Mouse (Mus musculus) liver, adult (tissue): ENCODE measurements around the gene Ednrb.

Experiments used
- GATA4 ChIP-seq: IDR thresholded peaks from 2 replicates; pipeline ENCODE4 v1.6.1; 2014; ENCODE audit warnings: mild to moderate bottlenecking, low read length; ENCODE audit not compliant: insufficient replicate concordance

Gene Ednrb

GRCm38 (mm10) chr14:103838887-103839286 lies 5.3 kb downstream of the Ednrb start:
- no peak for TF ChIP-seq GATA4

GRCm38 (mm10) chr14:103834589-103834988 lies 9.6 kb downstream of the Ednrb start:
- no peak for TF ChIP-seq GATA4

- no peak for TF ChIP-seq GATA4
Observed at GRCm38 (mm10) chr14:103834147-103834546, 10.1 kb downstream of the Ednrb start.

DNA sequence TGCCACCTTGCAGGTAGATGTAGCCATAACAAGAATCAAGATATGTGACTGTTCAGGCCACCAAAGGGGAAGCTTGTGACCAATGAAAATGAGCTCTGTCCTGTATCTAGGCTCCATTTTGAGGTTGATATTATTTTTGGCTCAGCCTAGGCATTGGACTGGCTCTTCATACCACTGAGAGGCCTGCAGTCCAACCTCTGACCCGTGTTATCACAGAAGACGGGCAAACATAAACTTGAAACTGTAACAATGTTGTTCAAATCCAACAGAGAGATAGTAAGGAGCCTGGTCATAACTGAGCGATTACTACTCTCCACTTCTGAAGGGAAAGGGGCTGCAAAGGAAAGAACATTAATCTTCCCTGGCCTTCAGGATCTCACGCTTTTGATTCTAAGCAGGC lies 11.7 kb downstream of the Ednrb start:
- peak; percentile 40; the same call in 1 of the 2 replicates for TF ChIP-seq GATA4

DNA sequence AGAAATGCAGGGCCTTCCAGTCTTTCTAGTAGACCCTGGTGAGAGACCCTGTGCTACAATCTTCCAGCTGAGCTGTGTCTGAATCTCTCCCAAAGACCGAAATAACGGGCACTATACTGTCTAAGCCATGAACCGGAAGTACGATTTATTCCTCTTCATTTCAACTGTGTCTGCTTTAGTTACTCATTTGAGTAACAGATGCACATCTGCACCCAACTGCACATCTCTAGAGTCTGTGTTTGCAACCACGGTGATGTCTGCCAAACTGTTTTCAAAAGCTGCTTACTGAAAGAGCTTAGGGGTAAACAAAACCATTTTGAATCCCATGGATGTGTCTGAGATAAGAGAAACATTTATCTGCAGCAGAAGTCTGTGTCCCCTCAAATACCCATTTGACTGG lies 13.2 kb downstream of the Ednrb start:
- TF ChIP-seq GATA4: no peak

GRCm38 (mm10) chr14:103826343-103826742 lies 17.9 kb downstream of the Ednrb start:
- TF ChIP-seq GATA4: no peak

- TF ChIP-seq GATA4: no peak
Observed at GRCm38 (mm10) chr14:103825934-103826333, 18.3 kb downstream of the Ednrb start.

GRCm38 (mm10) chr14:103823501-103823900 lies 20.7 kb downstream of the Ednrb start:
- no peak for TF ChIP-seq GATA4

GRCm38 (mm10) chr14:103822590-103822989 lies 21.6 kb downstream of the Ednrb start:
- TF ChIP-seq GATA4: no peak

GRCm38 (mm10) chr14:103816637-103817308 lies 27.4 kb downstream of the Ednrb start:
- TF ChIP-seq GATA4: no peak

- TF ChIP-seq GATA4: no peak
Observed at GRCm38 (mm10) chr14:103815542-103815941, 28.7 kb downstream of the Ednrb start.

- no peak for TF ChIP-seq GATA4
Observed at GRCm38 (mm10) chr14:103814015-103814691, 30.0 kb downstream of the Ednrb start.

DNA sequence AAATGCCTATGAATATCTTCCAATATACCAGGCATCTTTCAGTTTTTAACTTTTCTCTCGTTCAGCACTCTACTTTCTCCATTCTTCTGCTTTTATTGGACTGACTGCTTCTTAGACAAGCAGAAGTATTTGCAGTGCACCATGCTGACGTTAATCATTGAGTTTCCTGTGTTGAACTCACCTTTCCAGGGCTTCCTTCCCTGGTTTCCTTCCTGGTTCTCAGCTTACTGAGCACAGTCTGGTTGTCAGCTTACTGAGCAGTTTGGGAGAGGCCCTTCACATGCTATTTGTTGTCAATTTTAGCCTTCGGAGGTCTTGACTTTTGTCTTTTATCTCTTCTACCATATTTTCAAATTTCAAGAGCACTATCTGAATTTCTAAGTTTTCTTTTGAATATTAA lies 31.0 kb downstream of the Ednrb start:
- TF ChIP-seq GATA4: no peak

- no peak for TF ChIP-seq GATA4
Observed at GRCm38 (mm10) chr14:103811291-103811690, 32.9 kb downstream of the Ednrb start.

DNA sequence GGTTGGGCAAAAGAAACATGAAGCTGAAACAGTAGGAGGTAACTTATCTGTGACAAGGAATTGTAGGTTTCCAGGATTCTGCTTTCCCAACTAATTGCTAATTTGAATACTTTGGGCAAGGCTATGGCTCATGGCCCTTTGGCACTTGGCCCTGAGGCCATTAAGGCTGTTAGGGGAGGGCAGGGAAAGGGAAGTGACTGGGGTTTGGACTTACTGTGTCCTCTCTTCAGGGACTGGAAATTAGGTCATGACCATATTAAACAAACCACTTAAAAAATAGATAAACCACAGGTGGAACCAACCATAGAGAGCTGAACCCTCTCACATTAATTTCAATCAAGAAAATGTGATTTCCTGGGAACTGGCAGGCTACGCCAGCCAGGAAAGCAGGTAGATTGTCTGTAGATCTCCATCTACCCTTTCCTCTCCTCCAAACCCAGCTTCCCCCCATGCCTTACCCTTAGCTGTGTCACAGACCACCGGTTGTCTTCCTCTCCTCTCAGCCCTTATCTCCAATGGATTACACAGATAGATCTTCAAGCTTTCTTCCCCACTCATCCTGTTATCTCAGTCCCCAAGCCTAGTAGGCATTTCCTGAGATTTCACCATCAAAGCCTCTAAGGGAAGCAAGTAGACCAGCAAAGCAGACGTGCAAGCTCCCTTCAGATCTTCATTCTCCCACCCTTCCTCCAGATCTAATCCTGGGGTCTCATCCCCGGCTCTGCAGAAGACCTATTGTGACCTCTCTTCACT lies 40.1 kb downstream of the Ednrb start:
- no peak for TF ChIP-seq GATA4

DNA sequence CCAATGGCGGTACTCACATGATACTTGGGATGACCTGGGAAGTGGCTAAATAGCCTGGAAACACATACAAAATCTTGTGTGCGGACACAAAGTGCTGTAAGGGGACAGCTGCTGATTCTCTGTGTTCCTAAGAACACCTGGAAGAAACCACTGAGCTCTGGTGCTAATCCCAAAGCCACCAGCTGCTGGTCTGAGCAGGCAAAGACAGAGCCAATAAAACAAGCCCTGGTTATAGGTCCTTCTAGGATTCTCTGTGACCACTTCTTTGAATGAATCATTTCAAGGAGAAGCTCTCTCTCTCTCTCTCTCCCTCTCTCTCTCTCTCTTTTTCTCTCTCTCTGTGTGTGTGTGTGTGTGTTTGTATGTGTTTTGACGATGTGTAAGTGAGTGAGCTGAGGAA lies 47.1 kb downstream of the Ednrb start:
- TF ChIP-seq GATA4: no peak
